Mouse (Mus musculus): ENCODE data around the gene C8b. TPM values are rescaled to one million over a fixed set of nuclear protein-coding genes. Genes with fewer than 3 reads are reported as not detected.

Gene C8b
- polyA plus RNA-seq, 1 experiment from 2014 or later: 79.2 TPM

DNA sequence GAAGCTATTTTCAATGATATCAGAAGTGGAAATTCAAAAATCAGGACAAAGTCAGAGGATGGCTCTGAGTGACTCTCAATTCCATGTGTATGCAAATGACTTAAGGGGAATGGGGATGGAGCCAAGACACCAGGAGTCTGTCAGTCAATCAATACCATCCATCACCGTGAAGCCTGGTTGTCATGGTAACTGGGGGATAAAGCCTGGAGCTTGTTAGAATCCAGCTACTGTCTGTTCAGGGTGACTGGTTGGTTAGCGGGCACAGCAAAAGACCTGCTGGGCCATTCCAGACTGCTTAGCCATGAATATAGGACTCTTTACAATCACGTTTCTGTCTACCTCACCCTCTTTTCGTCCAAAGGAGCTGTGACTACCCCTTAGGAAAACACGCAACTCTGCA, 69.0 kb downstream of the C8b start:
- ATAC-seq: no peak
- 63% methylated on average over 5 of the region's 5 CpGs for WGBS (ENCODE audit: insufficient replicate concordance)

DNA sequence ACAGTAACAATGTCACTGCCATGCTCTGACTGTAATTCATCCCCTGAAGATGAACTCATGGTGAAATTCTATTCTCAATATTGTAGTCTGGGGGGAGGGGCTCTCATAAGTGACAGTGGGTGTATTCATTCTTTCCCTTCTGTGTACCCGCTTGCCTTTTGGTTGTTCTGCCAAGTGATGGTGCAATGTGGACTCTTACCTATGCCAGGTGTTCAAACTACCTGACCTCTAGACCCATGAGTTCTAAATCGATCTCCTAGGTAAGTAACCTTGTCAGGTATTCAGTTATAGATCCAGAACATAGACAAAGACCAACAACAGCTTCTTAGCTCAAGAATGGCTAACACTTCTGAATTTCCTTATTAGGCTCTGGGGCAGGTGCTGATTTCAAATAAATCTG, 72.2 kb downstream of the C8b start:
- DNase-seq: peak; percentile 67
- Histone ChIP-seq H3K4me1 (ENCODE audit: insufficient read depth) (peaks cover 2% of the 10 kb centered on the region), H3K4me2 (ENCODE audit: low read depth, low read length) (no peak overlapping the region), H3K4me3 (ENCODE audit: low read depth, low read length) (no peak overlapping the region), H3K27ac (ENCODE audit: low read depth) (peak overlapping the region; percentile 86), H3K9me3 (ENCODE audit: low read length) (no peaks in the 10 kb centered on the region), H3K9ac (replicated peaks) (no peak overlapping the region), H3K36me3 (replicated peaks; ENCODE audit: insufficient read depth, low read length) (no peaks in the 10 kb centered on the region; the same call in 1 of the 2 replicates), H3K27me3 (ENCODE audit: insufficient read depth, low read length) (no peaks in the 10 kb centered on the region)
- 45% methylated on average over 2 of the region's 2 CpGs for WGBS (ENCODE audit: insufficient replicate concordance)
- peak; percentile 92 for ATAC-seq
- TF ChIP-seq CTCF (IDR thresholded peaks at IDR 0.05; ENCODE audit: low read depth) (no peak), EP300 (IDR thresholded peaks at IDR 0.05; ENCODE audit: low read depth) (peak; percentile 91)

More for the DNA sequence above, 69.0 kb downstream of the C8b start:
- Histone ChIP-seq H3K4me1 (ENCODE audit: insufficient read depth) (no peaks in the 10 kb centered on the region), H3K4me2 (ENCODE audit: low read depth, low read length) (no peak overlapping the region), H3K27me3 (ENCODE audit: insufficient read depth, low read length) (no peaks in the 10 kb centered on the region), H3K9ac (replicated peaks) (no peak overlapping the region), H3K9me3 (ENCODE audit: low read length) (no peaks in the 10 kb centered on the region), H3K36me3 (replicated peaks; ENCODE audit: insufficient read depth, low read length) (peaks cover 2% of the 10 kb centered on the region; the same call in 1 of the 2 replicates), H3K4me3 (ENCODE audit: low read depth, low read length) (no peak overlapping the region), H3K27ac (ENCODE audit: low read depth) (no peak overlapping the region)
- TF ChIP-seq CTCF (IDR thresholded peaks at IDR 0.05; ENCODE audit: low read depth): no peak
- no peak for TF ChIP-seq EP300 (IDR thresholded peaks at IDR 0.05; ENCODE audit: low read depth)
- DNase-seq: no peak

DNA sequence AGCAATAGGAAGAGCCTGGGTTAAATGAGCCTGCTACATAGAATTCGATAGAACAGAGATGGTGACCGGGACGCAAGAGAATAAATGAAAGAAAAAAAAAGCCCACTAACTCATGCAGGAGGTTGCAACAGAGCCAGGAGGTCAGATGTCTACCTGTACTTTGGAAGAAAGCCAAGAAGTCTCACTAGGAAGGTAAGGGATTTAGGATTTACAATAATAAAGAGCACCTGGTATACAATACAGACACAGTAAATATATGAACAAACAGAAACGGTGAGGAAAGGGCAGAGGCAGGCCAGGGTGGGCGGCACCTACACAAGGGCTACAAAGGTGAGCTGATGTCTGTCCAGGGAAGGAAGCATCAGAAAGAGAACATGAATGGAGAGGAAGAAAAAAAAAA, 76.1 kb downstream of the C8b start:
- peak overlapping the region; percentile 64; the same call in 1 of the 2 replicates for H3K27ac ChIP-seq (ENCODE audit: low read depth)
- no peaks in the 10 kb centered on the region for H3K9me3 ChIP-seq (ENCODE audit: low read length)
- no peak overlapping the region for H3K4me3 ChIP-seq (ENCODE audit: low read depth, low read length)
- DNase-seq (no peak), ATAC-seq (no peak)
- no peak overlapping the region for H3K9ac ChIP-seq (replicated peaks)
- H3K4me2 ChIP-seq (ENCODE audit: low read depth, low read length): no peak overlapping the region
- no peak for TF ChIP-seq CTCF (IDR thresholded peaks at IDR 0.05; ENCODE audit: low read depth)
- TF ChIP-seq EP300 (IDR thresholded peaks at IDR 0.05; ENCODE audit: low read depth): no peak
- H3K27me3 ChIP-seq (ENCODE audit: insufficient read depth, low read length): no peaks in the 10 kb centered on the region
- no peaks in the 10 kb centered on the region for H3K36me3 ChIP-seq (replicated peaks; ENCODE audit: insufficient read depth, low read length)
- WGBS (ENCODE audit: insufficient replicate concordance): 56% methylated on average over 5 of the region's 5 CpGs
- peaks cover 2% of the 10 kb centered on the region for H3K4me1 ChIP-seq (ENCODE audit: insufficient read depth)

DNA sequence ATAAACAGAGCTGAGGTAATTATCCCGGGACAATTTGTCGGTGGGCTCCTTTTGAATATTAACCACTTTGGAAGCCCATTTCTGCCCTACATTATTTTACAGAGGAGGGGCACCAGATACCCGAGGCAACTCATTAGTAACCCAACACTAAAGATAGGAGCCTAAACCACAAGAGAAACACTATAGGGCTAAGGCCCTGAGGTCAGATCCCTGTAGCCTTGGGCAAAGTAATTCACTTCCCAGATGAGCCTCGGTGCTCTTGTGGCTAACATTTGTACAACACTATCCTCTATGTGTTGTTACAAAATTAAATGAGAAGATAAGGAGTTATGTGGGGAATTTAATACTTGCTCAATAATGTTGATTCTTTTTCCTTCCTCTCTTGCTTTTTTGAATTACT, 77.4 kb downstream of the C8b start:
- H3K27me3 ChIP-seq (ENCODE audit: insufficient read depth, low read length): no peaks in the 10 kb centered on the region
- DNase-seq (no peak), ATAC-seq (no peak)
- H3K36me3 ChIP-seq (replicated peaks; ENCODE audit: insufficient read depth, low read length): no peaks in the 10 kb centered on the region
- TF ChIP-seq CTCF (IDR thresholded peaks at IDR 0.05; ENCODE audit: low read depth): no peak
- no peak overlapping the region for H3K27ac ChIP-seq (ENCODE audit: low read depth)
- H3K9ac ChIP-seq (replicated peaks): no peak overlapping the region
- no peak overlapping the region for H3K4me2 ChIP-seq (ENCODE audit: low read depth, low read length)
- peaks cover 2% of the 10 kb centered on the region for H3K4me1 ChIP-seq (ENCODE audit: insufficient read depth)
- WGBS (ENCODE audit: insufficient replicate concordance): 63% methylated on average over 4 of the region's 4 CpGs
- H3K4me3 ChIP-seq (ENCODE audit: low read depth, low read length): no peak overlapping the region
- H3K9me3 ChIP-seq (ENCODE audit: low read length): no peaks in the 10 kb centered on the region

Other genes with a start within 250 kb of the C8b start
- gene Gm17662, start 91.0 kb downstream of the C8b start, polyA plus RNA-seq (2015; fragmentation: Nextera tagmentation; extraction: Ambion mirVana): not detected in 2 replicates
- gene C8a, start 110.1 kb downstream of the C8b start, polyA plus RNA-seq (2015; fragmentation: Nextera tagmentation; extraction: Ambion mirVana): 31.1 and 33.1 TPM in 2 replicates
- gene Fyb2, start 147.1 kb downstream of the C8b start, polyA plus RNA-seq (2015; fragmentation: Nextera tagmentation; extraction: Ambion mirVana): 1.7 and 1.8 TPM in 2 replicates